Mouse (Mus musculus): Measurements from ENCODE around the gene Fam216a. TPM values are rescaled to one million over a fixed set of nuclear protein-coding genes. Genes with fewer than 3 reads are reported as not detected.
"Not testable (repeated sequence)": the region's sequence is repeated elsewhere in the genome, so short reads cannot be mapped to it uniquely, and the experiment has no call there.

The Fam216a gene
- 119 and 123 TPM in 2 replicates for polyA plus RNA-seq (2014; fragmentation: Nextera tagmentation; extraction: Ambion mirVana)

DNA sequence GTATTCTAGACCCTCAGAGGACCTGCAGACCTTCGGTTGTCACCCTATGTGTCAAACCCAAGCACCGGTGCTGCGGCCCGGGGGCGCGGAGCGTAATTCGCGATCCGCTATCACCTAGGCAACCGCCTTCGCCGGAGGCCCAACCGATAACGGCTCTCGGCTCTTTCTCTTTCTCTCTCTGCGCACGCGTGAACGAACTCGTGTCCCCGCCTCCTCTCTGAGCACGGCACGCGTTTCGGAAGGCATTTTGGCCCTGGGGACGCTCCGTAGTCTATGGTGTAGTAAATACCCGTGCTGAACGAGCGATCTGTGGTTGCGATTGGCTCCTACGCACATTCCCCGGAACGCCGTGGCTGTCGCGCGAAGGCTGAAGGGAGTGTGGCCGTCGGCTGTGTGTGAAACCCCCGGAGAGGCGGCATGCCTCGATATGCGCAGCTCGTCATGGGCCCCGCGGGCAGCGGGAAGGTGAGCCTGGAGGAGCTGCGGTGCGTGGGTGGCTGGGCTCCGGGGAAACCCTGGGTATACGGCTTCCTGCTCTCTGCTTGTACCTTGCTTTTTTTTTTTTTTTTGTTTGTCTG is at the start of gene Fam216a:
Gene Fam216a, minus strand, starts transcription at position 173 of the 578 bp plus-strand sequence.
- Histone ChIP-seq H3K27me3 (ENCODE audit: control insufficient read depth, insufficient read depth, low read length) (no peaks in the 10 kb centered on the region), H3K36me3 (ENCODE audit: control insufficient read depth, insufficient read depth, low read length) (peaks cover 6% of the 10 kb centered on the region; the same call in 1 of the 2 replicates), H3K27ac (ENCODE audit: low read depth, low read length) (peak within 1 kb of the TSS; percentile 95), H3K9me3 (ENCODE audit: control insufficient read depth, low read length) (no peaks in the 10 kb centered on the region), H3K4me3 (ENCODE audit: low read depth, low read length) (peak within 1 kb of the TSS; percentile 70), H3K9ac (ENCODE audit: low read depth, low read length) (peak within 1 kb of the TSS; percentile 68), H3K4me1 (replicated peaks; ENCODE audit: control insufficient read depth, insufficient read depth, low read length) (no peaks in the 10 kb centered on the region; the same call in 1 of the 2 replicates), H3K4me2 (replicated peaks; ENCODE audit: low read depth, low read length) (peak within 1 kb of the TSS; percentile 56)
- DNase-seq (ENCODE audit: low spot score) (peak; percentile 100), ATAC-seq (ENCODE audit: low FRiP score) (peak; percentile 93)
- WGBS, result under 1% methylated on average over 53 of the region's 53 CpGs

DNA sequence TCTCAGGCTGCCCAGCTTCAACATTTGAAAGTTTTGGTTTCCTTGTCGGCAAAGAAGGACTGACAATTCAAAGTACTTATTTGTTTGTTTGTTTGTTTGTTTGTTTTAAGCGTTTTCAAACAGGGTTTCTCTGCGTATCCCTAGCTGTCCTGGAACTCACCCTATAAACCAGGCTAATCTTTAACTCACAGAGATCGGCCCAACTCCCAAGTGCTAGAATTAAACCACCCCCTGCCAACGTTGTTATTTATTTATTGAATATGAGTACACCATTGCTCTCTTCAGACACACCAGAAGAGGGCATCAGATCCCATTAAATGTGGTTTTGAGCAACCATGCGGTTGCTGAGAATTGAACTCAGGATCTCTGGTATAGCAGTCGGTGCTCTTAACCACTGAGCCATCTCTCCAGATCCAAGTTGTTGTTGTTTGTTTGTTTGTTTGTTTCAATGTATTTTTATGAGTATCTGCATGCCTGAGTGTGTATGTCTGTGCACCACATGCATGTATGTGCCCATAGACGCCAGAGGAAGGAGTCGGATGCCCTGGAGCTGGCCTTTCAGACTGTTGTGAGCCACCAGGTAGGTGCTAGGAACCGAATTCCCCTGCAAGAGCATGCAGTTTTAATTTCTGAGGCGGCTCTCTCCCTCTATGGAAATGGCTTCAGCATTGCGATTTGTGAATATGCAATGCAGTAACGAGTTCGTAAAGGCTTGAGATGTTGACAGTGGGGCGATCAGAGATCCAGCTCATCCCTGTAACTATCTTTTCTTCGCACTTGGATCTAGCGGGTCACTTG is 49.3 kb upstream of the Fam216a start, which contains the start of gene Anapc7:
Gene Anapc7, plus strand, starts transcription at position 423 of the 798 bp plus-strand sequence.
- peak; percentile 2; the same call in 1 of the 2 replicates for ATAC-seq (ENCODE audit: low FRiP score)
- Histone ChIP-seq H3K9ac (ENCODE audit: low read depth, low read length) (peak within 1 kb of the TSS; percentile 94), H3K4me3 (ENCODE audit: low read depth, low read length) (peak within 1 kb of the TSS; percentile 99), H3K36me3 (ENCODE audit: control insufficient read depth, insufficient read depth, low read length) (no peaks in the 10 kb centered on the region), H3K4me1 (replicated peaks; ENCODE audit: control insufficient read depth, insufficient read depth, low read length) (no peaks in the 10 kb centered on the region), H3K9me3 (ENCODE audit: control insufficient read depth, low read length) (no peaks in the 10 kb centered on the region), H3K4me2 (replicated peaks; ENCODE audit: low read depth, low read length) (peak within 1 kb of the TSS; percentile 81), H3K27me3 (ENCODE audit: control insufficient read depth, insufficient read depth, low read length) (no peaks in the 10 kb centered on the region), H3K27ac (ENCODE audit: low read depth, low read length) (peak within 1 kb of the TSS; percentile 82)
- no peak for DNase-seq (ENCODE audit: low spot score)
- WGBS, result 26% methylated on average over 17 of the region's 17 CpGs

DNA sequence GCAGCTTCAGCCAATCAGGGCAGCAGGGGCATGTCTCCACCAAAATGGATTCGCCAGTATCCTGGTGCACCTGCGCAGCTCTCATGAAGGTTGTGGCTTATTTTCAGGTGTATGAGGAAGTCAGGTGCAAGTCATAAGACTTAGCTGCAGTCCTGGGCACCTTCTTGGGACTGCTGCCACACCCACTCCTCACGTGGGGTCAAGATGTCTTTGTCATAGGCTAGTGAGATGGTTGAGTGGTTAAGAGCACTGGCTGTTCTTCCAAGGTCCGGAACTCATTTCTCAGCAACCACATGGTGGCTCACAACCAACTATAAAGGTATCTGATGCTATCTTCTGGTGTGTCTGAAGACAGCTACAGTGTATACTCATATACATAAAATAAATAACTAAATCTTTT is 48.5 kb upstream of the Fam216a start:
- H3K9ac ChIP-seq (ENCODE audit: low read depth, low read length); H3K36me3 ChIP-seq (ENCODE audit: control insufficient read depth, insufficient read depth, low read length); H3K27ac ChIP-seq (ENCODE audit: low read depth, low read length); DNase-seq (ENCODE audit: low spot score); H3K4me1 ChIP-seq (replicated peaks; ENCODE audit: control insufficient read depth, insufficient read depth, low read length); H3K4me2 ChIP-seq (replicated peaks; ENCODE audit: low read depth, low read length); ATAC-seq (ENCODE audit: low FRiP score); H3K4me3 ChIP-seq (ENCODE audit: low read depth, low read length); H3K27me3 ChIP-seq (ENCODE audit: control insufficient read depth, insufficient read depth, low read length); H3K9me3 ChIP-seq (ENCODE audit: control insufficient read depth, low read length): not testable (repeated sequence)
- 62% methylated on average over 4 of the region's 4 CpGs for WGBS

DNA sequence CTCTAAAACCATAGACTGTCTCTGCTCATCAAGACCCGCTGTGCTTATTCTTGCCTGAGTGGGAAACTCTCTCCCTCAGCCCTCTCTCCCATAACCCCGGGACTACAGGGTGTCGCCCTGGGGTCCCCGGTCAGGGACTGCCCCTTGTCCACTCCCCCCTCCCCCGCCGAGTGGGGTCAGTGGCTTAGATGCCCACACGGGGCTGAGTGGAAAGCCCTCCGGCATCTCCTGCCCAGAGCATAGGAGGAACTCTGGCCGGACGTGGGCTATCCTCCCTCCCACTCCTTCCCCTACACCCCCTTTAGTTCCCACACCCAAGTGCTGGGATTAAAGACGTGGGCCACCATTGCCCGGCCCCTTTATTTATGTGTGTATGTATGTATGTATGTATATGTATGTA is 43.3 kb upstream of the Fam216a start:
- DNase-seq (ENCODE audit: low spot score) (no peak), ATAC-seq (ENCODE audit: low FRiP score) (no peak)
- Histone ChIP-seq H3K36me3 (ENCODE audit: control insufficient read depth, insufficient read depth, low read length) (no peaks in the 10 kb centered on the region), H3K4me2 (replicated peaks; ENCODE audit: low read depth, low read length) (no peak overlapping the region), H3K9ac (ENCODE audit: low read depth, low read length) (no peak overlapping the region), H3K4me1 (replicated peaks; ENCODE audit: control insufficient read depth, insufficient read depth, low read length) (no peaks in the 10 kb centered on the region), H3K27me3 (ENCODE audit: control insufficient read depth, insufficient read depth, low read length) (no peaks in the 10 kb centered on the region), H3K4me3 (ENCODE audit: low read depth, low read length) (no peak overlapping the region), H3K27ac (ENCODE audit: low read depth, low read length) (no peak overlapping the region), H3K9me3 (ENCODE audit: control insufficient read depth, low read length) (no peaks in the 10 kb centered on the region)
- 83% methylated on average over 12 of the region's 12 CpGs for WGBS

DNA sequence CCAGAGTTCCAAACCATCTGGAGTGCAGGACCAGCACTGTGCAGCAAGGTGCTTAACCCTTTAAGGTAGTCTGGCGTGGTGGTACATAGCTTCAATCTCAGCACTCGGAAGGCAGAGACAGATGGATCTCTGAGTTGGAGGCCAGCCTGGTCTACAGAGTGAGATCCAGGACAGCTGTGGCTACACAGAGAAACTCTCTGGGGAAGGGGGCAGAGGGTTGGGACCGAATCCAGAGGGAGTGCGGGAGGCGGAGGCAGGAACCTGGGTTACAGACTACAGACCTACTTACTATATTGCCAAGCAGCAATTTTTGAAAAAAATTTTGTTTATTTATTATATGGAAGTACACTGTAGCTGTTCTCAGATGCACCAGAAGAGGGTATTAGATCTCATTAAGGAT is 42.2 kb upstream of the Fam216a start:
- Histone ChIP-seq H3K4me1 (replicated peaks; ENCODE audit: control insufficient read depth, insufficient read depth, low read length) (no peaks in the 10 kb centered on the region), H3K9me3 (ENCODE audit: control insufficient read depth, low read length) (no peaks in the 10 kb centered on the region), H3K4me2 (replicated peaks; ENCODE audit: low read depth, low read length) (no peak overlapping the region), H3K4me3 (ENCODE audit: low read depth, low read length) (no peak overlapping the region), H3K27ac (ENCODE audit: low read depth, low read length) (no peak overlapping the region), H3K36me3 (ENCODE audit: control insufficient read depth, insufficient read depth, low read length) (0 out of 2 replicates have a peak, but pooled peaks cover 2% of the 10 kb centered on the region), H3K27me3 (ENCODE audit: control insufficient read depth, insufficient read depth, low read length) (no peaks in the 10 kb centered on the region), H3K9ac (ENCODE audit: low read depth, low read length) (no peak overlapping the region)
- WGBS, result 94% methylated on average over 5 of the region's 5 CpGs
- ATAC-seq (ENCODE audit: low FRiP score), result no peak
- DNase-seq (ENCODE audit: low spot score), result no peak

DNA sequence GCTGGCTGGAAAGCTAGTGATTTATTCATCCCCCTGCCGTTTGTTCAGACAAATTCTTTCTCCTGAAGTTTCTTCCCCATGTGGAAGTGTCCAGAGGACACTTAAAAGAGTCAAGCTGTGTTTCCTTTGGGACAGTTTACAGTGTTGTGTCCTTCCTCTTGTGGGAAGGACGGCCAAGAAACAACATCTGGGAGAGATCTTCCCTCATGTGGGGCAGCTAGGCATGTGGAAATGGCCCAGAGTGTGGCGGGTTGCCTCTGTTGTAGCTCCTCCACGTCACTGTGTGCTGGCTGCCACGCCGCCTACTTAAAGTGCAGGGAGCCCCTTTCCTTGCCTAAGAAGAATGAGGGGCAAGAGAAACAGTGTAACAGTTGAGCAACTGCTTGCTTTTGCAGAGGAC is 40.7 kb upstream of the Fam216a start:
- Histone ChIP-seq H3K27me3 (ENCODE audit: control insufficient read depth, insufficient read depth, low read length) (no peaks in the 10 kb centered on the region), H3K9ac (ENCODE audit: low read depth, low read length) (no peak overlapping the region), H3K36me3 (ENCODE audit: control insufficient read depth, insufficient read depth, low read length) (0 out of 2 replicates have a peak, but pooled peaks cover 2% of the 10 kb centered on the region), H3K27ac (ENCODE audit: low read depth, low read length) (no peak overlapping the region), H3K4me2 (replicated peaks; ENCODE audit: low read depth, low read length) (no peak overlapping the region), H3K4me3 (ENCODE audit: low read depth, low read length) (no peak overlapping the region), H3K4me1 (replicated peaks; ENCODE audit: control insufficient read depth, insufficient read depth, low read length) (no peaks in the 10 kb centered on the region), H3K9me3 (ENCODE audit: control insufficient read depth, low read length) (no peaks in the 10 kb centered on the region)
- 75% methylated on average over 6 of the region's 6 CpGs for WGBS
- ATAC-seq (ENCODE audit: low FRiP score) (no peak), DNase-seq (ENCODE audit: low spot score) (no peak)

DNA sequence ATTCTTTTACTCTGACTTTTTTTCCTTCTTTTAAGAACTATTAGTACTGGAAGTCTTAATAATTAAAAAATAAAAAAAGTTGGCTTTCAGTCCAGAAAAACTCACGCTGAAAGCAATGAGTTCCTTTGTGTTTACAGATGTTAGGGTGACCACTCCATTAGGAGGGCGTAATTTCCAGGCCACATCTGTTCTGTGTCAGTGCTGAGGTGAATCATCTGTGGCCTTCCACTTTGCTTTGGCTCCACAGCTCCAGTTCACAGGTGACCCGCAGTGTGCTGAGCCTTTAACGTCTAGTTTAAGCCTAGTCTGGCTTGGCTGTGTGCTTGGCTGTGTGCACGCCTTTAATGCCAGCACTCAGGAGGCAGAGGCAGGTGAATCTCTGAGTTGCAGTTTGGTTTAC is 39.7 kb upstream of the Fam216a start:
- Histone ChIP-seq H3K27me3 (ENCODE audit: control insufficient read depth, insufficient read depth, low read length) (no peaks in the 10 kb centered on the region), H3K27ac (ENCODE audit: low read depth, low read length) (no peak overlapping the region), H3K9me3 (ENCODE audit: control insufficient read depth, low read length) (no peaks in the 10 kb centered on the region), H3K9ac (ENCODE audit: low read depth, low read length) (no peak overlapping the region), H3K4me3 (ENCODE audit: low read depth, low read length) (no peak overlapping the region), H3K36me3 (ENCODE audit: control insufficient read depth, insufficient read depth, low read length) (0 out of 2 replicates have a peak, but pooled peaks cover 2% of the 10 kb centered on the region), H3K4me1 (replicated peaks; ENCODE audit: control insufficient read depth, insufficient read depth, low read length) (no peaks in the 10 kb centered on the region), H3K4me2 (replicated peaks; ENCODE audit: low read depth, low read length) (no peak overlapping the region)
- DNase-seq (ENCODE audit: low spot score) (no peak), ATAC-seq (ENCODE audit: low FRiP score) (no peak)
- WGBS, result 86% methylated on average over 5 of the region's 5 CpGs

DNA sequence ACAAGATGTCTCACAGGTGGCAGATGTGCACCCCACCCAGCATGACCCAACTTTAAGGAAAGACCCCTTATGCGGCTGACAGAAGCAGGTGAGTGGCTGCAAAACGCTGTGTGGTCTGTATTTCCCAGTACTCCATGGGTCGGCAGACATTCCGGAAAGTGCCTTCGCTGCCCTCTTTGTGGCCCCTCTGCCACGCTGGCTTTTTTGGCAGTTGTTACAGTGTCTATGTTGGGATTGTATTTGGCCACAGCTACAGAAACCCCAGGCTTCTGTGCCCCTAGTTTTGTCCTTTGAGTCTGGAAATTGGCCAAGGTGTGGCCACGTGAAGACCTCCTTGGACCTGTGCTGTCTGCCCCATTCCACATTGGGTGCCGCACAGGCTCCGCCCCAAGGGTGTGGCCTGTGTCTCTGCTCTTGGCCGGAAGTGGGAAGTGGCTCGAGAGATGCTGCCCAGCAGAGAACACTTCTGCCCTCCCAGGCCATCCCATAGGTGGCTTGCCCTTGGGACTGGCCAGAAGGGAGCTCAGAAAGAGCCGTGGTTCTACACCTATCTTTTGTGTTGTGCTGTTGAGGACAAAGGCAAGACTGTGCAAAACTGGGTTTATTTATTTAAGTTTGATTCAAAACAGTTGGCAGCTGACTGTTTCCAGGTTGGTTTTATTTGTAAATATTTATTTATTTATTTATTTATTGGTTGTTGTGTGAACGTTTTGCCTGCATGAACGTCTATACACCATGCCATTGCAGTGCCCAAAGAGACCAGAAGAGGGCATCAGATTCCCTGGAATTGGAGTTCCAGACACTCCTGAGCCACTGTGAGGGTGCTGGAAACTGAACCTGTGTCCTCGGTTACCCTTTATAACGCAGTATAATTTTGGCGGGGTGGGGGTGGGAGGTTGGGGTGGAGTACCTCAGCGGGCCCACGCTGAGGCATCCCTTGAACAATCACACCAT is 37.8 kb upstream of the Fam216a start:
- Histone ChIP-seq H3K27me3 (ENCODE audit: control insufficient read depth, insufficient read depth, low read length) (no peaks in the 10 kb centered on the region), H3K4me3 (ENCODE audit: low read depth, low read length) (no peak overlapping the region), H3K9ac (ENCODE audit: low read depth, low read length) (no peak overlapping the region), H3K9me3 (ENCODE audit: control insufficient read depth, low read length) (no peaks in the 10 kb centered on the region), H3K36me3 (ENCODE audit: control insufficient read depth, insufficient read depth, low read length) (peaks cover 9% of the 10 kb centered on the region; the same call in 1 of the 2 replicates), H3K4me1 (replicated peaks; ENCODE audit: control insufficient read depth, insufficient read depth, low read length) (no peaks in the 10 kb centered on the region), H3K27ac (ENCODE audit: low read depth, low read length) (no peak overlapping the region), H3K4me2 (replicated peaks; ENCODE audit: low read depth, low read length) (no peak overlapping the region)
- WGBS, result 84% methylated on average over 19 of the region's 19 CpGs
- DNase-seq (ENCODE audit: low spot score) (no peak), ATAC-seq (ENCODE audit: low FRiP score) (no peak)
